Mouse (Mus musculus) small intestine, adult 2 months (tissue): ENCODE results near the gene Irf7.

Source experiments
- CTCF ChIP-seq: fragments of 200-500 bp; IDR thresholded peaks from 2 replicates; pipeline ENCODE4 v1.5.1; 2012; ENCODE audit warnings: low read depth, mild to moderate bottlenecking, control low read depth, inconsistent platforms, low read length, moderate library complexity, mixed read lengths; ENCODE audit not compliant: insufficient replicate concordance, insufficient read length; ENCODE audit errors: extremely low read depth
- POLR2A ChIP-seq: fragments of 200-500 bp; IDR thresholded peaks from 2 replicates; pipeline ENCODE4 v1.6.1; 2012; ENCODE audit warnings: low read depth, mild to moderate bottlenecking, control low read depth, inconsistent platforms, low read length, moderate library complexity

- TF ChIP-seq POLR2A (no peak), CTCF (no peak)
These were observed 45.9 kb downstream of the Irf7 start for GRCm38 (mm10) chr7:141220377-141220776.
